Mouse (Mus musculus): ENCODE data around the gene Krt75. TPM values are rescaled to one million over a fixed set of nuclear protein-coding genes. Genes with fewer than 3 reads are reported as not detected.

Gene Krt75
- polyA plus RNA-seq, 2 experiments from 2014 or later, result 0.17 TPM; not detected in 1

Other genes starting within 250 kb of the Krt75 start
- gene Krt80, start 203.7 kb downstream of the Krt75 start, polyA plus RNA-seq (2017; shearing (Covaris generic)), result not detected
- not detected for gene Krt7, start 162.9 kb downstream of the Krt75 start, polyA plus RNA-seq (2017; shearing (Covaris generic))
- 1 to 10 TPM in 1 of 2 experiments, under 1 TPM in 1; 0.50 to 1.4 TPM for gene Krt87, start 135.1 kb downstream of the Krt75 start, polyA plus RNA-seq (2017; shearing (Covaris generic))
- not detected for gene Krt88, start 126.2 kb downstream of the Krt75 start, polyA plus RNA-seq (2017; shearing (Covaris generic))
- gene Krt81, start 110.2 kb downstream of the Krt75 start, polyA plus RNA-seq (2017; shearing (Covaris generic)), result not detected
- not detected for gene Krt86, start 100.4 kb downstream of the Krt75 start, polyA plus RNA-seq (2017; shearing (Covaris generic))
- 1 to 10 TPM; 5.8 to 6.6 TPM for gene Krt83, start 82.4 kb downstream of the Krt75 start, polyA plus RNA-seq (2017; shearing (Covaris generic))
- gene Gm49425, start 56.6 kb downstream of the Krt75 start, polyA plus RNA-seq (2017; shearing (Covaris generic)), result not detected
- not detected for gene Krt84, start 41.1 kb downstream of the Krt75 start, polyA plus RNA-seq (2017; shearing (Covaris generic))
- gene Krt82, start 23.2 kb downstream of the Krt75 start, polyA plus RNA-seq (2017; shearing (Covaris generic)), result not detected
- gene Krt90, start 11.0 kb downstream of the Krt75 start, polyA plus RNA-seq (2017; shearing (Covaris generic)), result not detected
- not detected for gene Gm5414, start 54.3 kb upstream of the Krt75 start, polyA plus RNA-seq (2017; shearing (Covaris generic))
- gene Gm5478, start 73.5 kb upstream of the Krt75 start, polyA plus RNA-seq (2017; shearing (Covaris generic)), result not detected
- gene Krt6b, start 106.4 kb upstream of the Krt75 start, polyA plus RNA-seq (2017; shearing (Covaris generic)), result under 1 TPM in 1 of 2 experiments, not detected in 1; 0.24 TPM
- gene Krt6a, start 120.4 kb upstream of the Krt75 start, polyA plus RNA-seq (2017; shearing (Covaris generic)), result not detected
- not detected for gene Krt5, start 139.0 kb upstream of the Krt75 start, polyA plus RNA-seq (2017; shearing (Covaris generic))
- not detected for gene Krt71, start 169.2 kb upstream of the Krt75 start, polyA plus RNA-seq (2017; shearing (Covaris generic))
- not detected for gene Krt72, start 212.6 kb upstream of the Krt75 start, polyA plus RNA-seq (2017; shearing (Covaris generic))
- not detected for gene Krt73, start 228.4 kb upstream of the Krt75 start, polyA plus RNA-seq (2017; shearing (Covaris generic))
- gene Krt2, start 244.3 kb upstream of the Krt75 start, polyA plus RNA-seq (2017; shearing (Covaris generic)), result not detected